Mouse (Mus musculus): ENCODE measurements around the gene Bsg. TPM values are rescaled to one million over a fixed set of nuclear protein-coding genes. Genes with fewer than 3 reads are reported as not detected.

Bsg gene
- polyA plus RNA-seq, 1 experiment = 1,268 TPM

- peak overlapping the region; percentile 96 for H3K4me2 ChIP-seq (ENCODE audit: low read depth)
- no peak for TF ChIP-seq TCF3 (IDR thresholded peaks at IDR 0.05; ENCODE audit: insufficient read length, low read depth)
- TF ChIP-seq POLR2AphosphoS2 (IDR thresholded peaks at IDR 0.05; ENCODE audit: insufficient read length, low read depth) = peak; percentile 21
- H3ac ChIP-seq (ENCODE audit: control insufficient read depth, insufficient read length) = no peak overlapping the region
- no peaks in the 10 kb centered on the region for H3K27me3 ChIP-seq (ENCODE audit: control insufficient read depth, insufficient read depth, insufficient read length)
- peaks cover 47% of the 10 kb centered on the region for H3K79me2 ChIP-seq (ENCODE audit: control insufficient read depth, insufficient read depth)
- H3K36me3 ChIP-seq (ENCODE audit: control insufficient read depth, insufficient read depth) = peaks cover 18% of the 10 kb centered on the region
- peak overlapping the region; percentile 93 for H3K4me3 ChIP-seq
Observed at GRCm38 (mm10) chr10:79707759-79708158, 3.5 kb downstream of the Bsg start.

- peaks cover 47% of the 10 kb centered on the region for H3K79me2 ChIP-seq (ENCODE audit: control insufficient read depth, insufficient read depth)
- peak overlapping the region; percentile 30 for H3K4me2 ChIP-seq (ENCODE audit: low read depth)
- H3K36me3 ChIP-seq (ENCODE audit: control insufficient read depth, insufficient read depth) = peaks cover 18% of the 10 kb centered on the region
- no peaks in the 10 kb centered on the region for H3K27me3 ChIP-seq (ENCODE audit: control insufficient read depth, insufficient read depth, insufficient read length)
- no peak overlapping the region for H3ac ChIP-seq (ENCODE audit: control insufficient read depth, insufficient read length)
- H3K4me3 ChIP-seq = no peak overlapping the region
- TF ChIP-seq USF1 (IDR thresholded peaks at IDR 0.05; ENCODE audit: low read depth) (no peak), TCF12 (IDR thresholded peaks at IDR 0.05; ENCODE audit: insufficient read depth, poor library complexity, severe bottlenecking) (no peak), E2F4 (IDR thresholded peaks at IDR 0.05; ENCODE audit: insufficient read depth) (no peak), MYOD1 (IDR thresholded peaks at IDR 0.05; ENCODE audit: control insufficient read depth in 1 of 3, insufficient read length in 2 of 3, low read depth in 2 of 3) (peak in 2 of 3 experiments; percentile 63 to 84), POLR2A (IDR thresholded peaks at IDR 0.05; ENCODE audit: insufficient read length, low read depth) (no peak), CEBPB (IDR thresholded peaks at IDR 0.05; ENCODE audit: insufficient read depth, poor library complexity, severe bottlenecking) (no peak), REST (IDR thresholded peaks at IDR 0.05; ENCODE audit: insufficient read depth, insufficient read length) (no peak), MAX (IDR thresholded peaks at IDR 0.05; ENCODE audit: low read depth) (no peak), TCF3 (IDR thresholded peaks at IDR 0.05; ENCODE audit: insufficient read length, low read depth) (no peak), MYOG (IDR thresholded peaks at IDR 0.05; ENCODE audit: control insufficient read depth in 1 of 3, insufficient read depth in 1 of 3, insufficient read length in 2 of 3, low read depth in 2 of 3) (peak in 2 of 3 experiments; percentile 89 to 93), POLR2AphosphoS2 (IDR thresholded peaks at IDR 0.05; ENCODE audit: insufficient read length, low read depth) (peak; percentile 52)
Observed at GRCm38 (mm10) chr10:79708668-79709067, 4.4 kb downstream of the Bsg start.

- no peak for TF ChIP-seq SRF (IDR thresholded peaks at IDR 0.05; ENCODE audit: control insufficient read depth, insufficient read length, low read depth)
- TF ChIP-seq POLR2A (IDR thresholded peaks at IDR 0.05; ENCODE audit: insufficient read length, low read depth) = no peak
- peak in 2 of 3 experiments; percentile 66 to 77 for TF ChIP-seq MYOG (IDR thresholded peaks at IDR 0.05; ENCODE audit: control insufficient read depth in 1 of 3, insufficient read depth in 1 of 3, insufficient read length in 2 of 3, low read depth in 2 of 3)
- peak in 1 of 3 experiments; percentile 31 for TF ChIP-seq MYOD1 (IDR thresholded peaks at IDR 0.05; ENCODE audit: control insufficient read depth in 1 of 3, insufficient read length in 2 of 3, low read depth in 2 of 3)
- H3K79me2 ChIP-seq (ENCODE audit: control insufficient read depth, insufficient read depth) = peaks cover 47% of the 10 kb centered on the region
- no peak overlapping the region for H3ac ChIP-seq (ENCODE audit: control insufficient read depth, insufficient read length)
- no peak overlapping the region for H3K4me3 ChIP-seq
- H3K36me3 ChIP-seq (ENCODE audit: control insufficient read depth, insufficient read depth) = peaks cover 18% of the 10 kb centered on the region
- H3K4me2 ChIP-seq (ENCODE audit: low read depth) = peak overlapping the region; percentile 6
- H3K27me3 ChIP-seq (ENCODE audit: control insufficient read depth, insufficient read depth, insufficient read length) = no peaks in the 10 kb centered on the region
Observed at GRCm38 (mm10) chr10:79709307-79709706, 5.0 kb downstream of the Bsg start.

GRCm38 (mm10) chr10:79712029-79712428, 7.7 kb downstream of the Bsg start:
- Histone ChIP-seq H3K79me2 (ENCODE audit: control insufficient read depth, insufficient read depth) (peaks cover 20% of the 10 kb centered on the region), H3K27me3 (ENCODE audit: control insufficient read depth, insufficient read depth, insufficient read length) (peaks cover 15% of the 10 kb centered on the region), H3K36me3 (ENCODE audit: control insufficient read depth, insufficient read depth) (peaks cover 18% of the 10 kb centered on the region)

GRCm38 (mm10) chr10:79712499-79713126, 8.3 kb downstream of the Bsg start:
- H3K4me2 ChIP-seq (ENCODE audit: low read depth) = no peak overlapping the region

More at GRCm38 (mm10) chr10:79712029-79712428, 7.7 kb downstream of the Bsg start:
- no peak overlapping the region for H3K4me3 ChIP-seq
- TF ChIP-seq REST (IDR thresholded peaks at IDR 0.05; ENCODE audit: insufficient read depth, insufficient read length) = no peak
- TF ChIP-seq MYOG (IDR thresholded peaks at IDR 0.05; ENCODE audit: control insufficient read depth in 1 of 3, insufficient read depth in 1 of 3, insufficient read length in 2 of 3, low read depth in 2 of 3) = no peak
- no peak for TF ChIP-seq POLR2AphosphoS2 (IDR thresholded peaks at IDR 0.05; ENCODE audit: insufficient read length, low read depth)
- no peak for TF ChIP-seq USF1 (IDR thresholded peaks at IDR 0.05; ENCODE audit: low read depth)
- no peak overlapping the region for H3ac ChIP-seq (ENCODE audit: control insufficient read depth, insufficient read length)
- H3K4me2 ChIP-seq (ENCODE audit: low read depth) = no peak overlapping the region

More at GRCm38 (mm10) chr10:79712499-79713126, 8.3 kb downstream of the Bsg start:
- no peak for TF ChIP-seq CEBPB (IDR thresholded peaks at IDR 0.05; ENCODE audit: insufficient read depth, poor library complexity, severe bottlenecking)
- no peak for TF ChIP-seq REST (IDR thresholded peaks at IDR 0.05; ENCODE audit: insufficient read depth, insufficient read length)
- TF ChIP-seq MYOD1 (IDR thresholded peaks at IDR 0.05; ENCODE audit: control insufficient read depth in 1 of 3, insufficient read length in 2 of 3, low read depth in 2 of 3) = no peak
- no peak for TF ChIP-seq MYOG (IDR thresholded peaks at IDR 0.05; ENCODE audit: control insufficient read depth in 1 of 3, insufficient read depth in 1 of 3, insufficient read length in 2 of 3, low read depth in 2 of 3)
- TF ChIP-seq POLR2AphosphoS2 (IDR thresholded peaks at IDR 0.05; ENCODE audit: insufficient read length, low read depth) = peak; percentile 60
- no peak for TF ChIP-seq TCF12 (IDR thresholded peaks at IDR 0.05; ENCODE audit: insufficient read depth, poor library complexity, severe bottlenecking)
- H3K36me3 ChIP-seq (ENCODE audit: control insufficient read depth, insufficient read depth) = peaks cover 18% of the 10 kb centered on the region
- H3K79me2 ChIP-seq (ENCODE audit: control insufficient read depth, insufficient read depth) = peaks cover 14% of the 10 kb centered on the region
- peaks cover 20% of the 10 kb centered on the region for H3K27me3 ChIP-seq (ENCODE audit: control insufficient read depth, insufficient read depth, insufficient read length)
- H3ac ChIP-seq (ENCODE audit: control insufficient read depth, insufficient read length) = no peak overlapping the region
- H3K4me3 ChIP-seq = no peak overlapping the region
